Mouse (Mus musculus) testis, adult 2 months (tissue): ENCODE results near the gene Il9.

Experiments used
- CTCF ChIP-seq: fragments of 200-500 bp; IDR thresholded peaks from 2 replicates; pipeline ENCODE4 v1.5.1; 2012; ENCODE audit warnings: low read depth, mild to moderate bottlenecking, inconsistent platforms, low read length, moderate library complexity; ENCODE audit not compliant: control insufficient read depth, insufficient read depth, insufficient replicate concordance
- POLR2A ChIP-seq: fragments of 200-500 bp; IDR thresholded peaks from 2 replicates; pipeline ENCODE4 v1.6.1; 2012; ENCODE audit warnings: low read depth, mild to moderate bottlenecking, inconsistent platforms, low read length, moderate library complexity; ENCODE audit not compliant: control insufficient read depth

- no peak for TF ChIP-seq CTCF
- TF ChIP-seq POLR2A = no peak
Observed at GRCm38 (mm10) chr13:56488012-56488411, 6.0 kb upstream of the Il9 start.
